Mouse (Mus musculus) intestine, postnatal 0 days (tissue): Measurements from ENCODE around the gene Gmds. TPM values are rescaled to one million over a fixed set of nuclear protein-coding genes. Genes with fewer than 3 reads are reported as not detected.

Source experiments
- ATAC-seq: fragments of 200-750 bp; cut with Nextera tagmentation; 2 replicates; pipeline ENCODE4 v1.8.0; 2017; ENCODE audit warnings: mild to moderate bottlenecking, moderate TSS enrichment, moderate library complexity
- H3K27ac ChIP-seq: fragments of 300-500 bp; sonication (generic); 2 replicates; pipeline ENCODE4 v1.5.1; 2014; ENCODE audit warnings: mild to moderate bottlenecking, low read depth, low read length, moderate library complexity
- H3K27me3 ChIP-seq: fragments of 300-500 bp; sonication (generic); replicated peaks from 2 replicates; pipeline ENCODE4 v1.6.1; 2014; ENCODE audit warnings: low read length, mixed read lengths; ENCODE audit not compliant: control insufficient read depth, insufficient read depth
- H3K36me3 ChIP-seq: fragments of 300-500 bp; sonication (generic); 2 replicates; pipeline ENCODE4 v1.6.1; 2014; ENCODE audit warnings: mild to moderate bottlenecking, moderate library complexity; ENCODE audit not compliant: control insufficient read depth, insufficient read depth
- H3K4me1 ChIP-seq: fragments of 300-500 bp; sonication (generic); replicated peaks from 2 replicates; pipeline ENCODE4 v1.6.1; 2014; ENCODE audit warnings: antibody characterized with exemption, low read length, mixed read lengths; ENCODE audit not compliant: control insufficient read depth, insufficient read depth
- H3K4me2 ChIP-seq: fragments of 300-500 bp; sonication (generic); replicated peaks from 2 replicates; pipeline ENCODE4 v1.6.1; 2014; ENCODE audit warnings: low read depth, mild to moderate bottlenecking, moderate library complexity
- H3K4me3 ChIP-seq: fragments of 300-500 bp; sonication (generic); 2 replicates; pipeline ENCODE4 v1.5.1; 2014; ENCODE audit warnings: low read depth, low read length
- H3K9ac ChIP-seq: fragments of 300-500 bp; sonication (generic); 2 replicates; pipeline ENCODE4 v1.6.1; 2014; ENCODE audit warnings: mild to moderate bottlenecking, low read depth, low read length
- H3K9me3 ChIP-seq: fragments of 300-500 bp; sonication (generic); 2 replicates; pipeline ENCODE4 v1.6.1; 2016; ENCODE audit warnings: mixed run types; ENCODE audit not compliant: control insufficient read depth
- CTCF ChIP-seq: sonication (generic); IDR thresholded peaks from 2 replicates; pipeline ENCODE4 v1.5.1; 2016; ENCODE audit warnings: low read depth, mild to moderate bottlenecking, control low read depth, antibody characterized with exemption, moderate library complexity
- WGBS: fragments of 180-500 bp; shearing (Covaris S2); extraction: QIAGEN DNeasy Blood & Tissue Kit; methylation state at CpG from one replicate; pipeline ENCODE4 v1.1.7; 2014; 5-methylcytosine and 5-hydroxymethylcytosine counted together
- polyA plus RNA-seq: library from polyadenylated mRNA; unstranded; fragments of >200 nt; fragmentation: Nextera tagmentation; extraction: Ambion mirVana; gene quantifications from 2 replicates; pipeline ENCODE4 v1.2.1, GENCODE M21; 2015

Gmds gene
- polyA plus RNA-seq, 1 experiment from 2014 or later, result 126 TPM

GRCm38 (mm10) chr13:32034799-32035448 lies 303.6 kb downstream of the Gmds start:
- H3K4me2 ChIP-seq, result no peak overlapping the region
- no peaks in the 10 kb centered on the region for H3K27me3 ChIP-seq
- H3K4me1 ChIP-seq, result no peaks in the 10 kb centered on the region
- no peaks in the 10 kb centered on the region for H3K36me3 ChIP-seq
- no peak for ATAC-seq
- H3K9ac ChIP-seq, result no peak overlapping the region
- no peak overlapping the region for H3K27ac ChIP-seq
- TF ChIP-seq CTCF, result no peak
- H3K4me3 ChIP-seq, result no peak overlapping the region
- WGBS, result 73% methylated on average over 6 of the region's 6 CpGs
- no peaks in the 10 kb centered on the region for H3K9me3 ChIP-seq

DNA sequence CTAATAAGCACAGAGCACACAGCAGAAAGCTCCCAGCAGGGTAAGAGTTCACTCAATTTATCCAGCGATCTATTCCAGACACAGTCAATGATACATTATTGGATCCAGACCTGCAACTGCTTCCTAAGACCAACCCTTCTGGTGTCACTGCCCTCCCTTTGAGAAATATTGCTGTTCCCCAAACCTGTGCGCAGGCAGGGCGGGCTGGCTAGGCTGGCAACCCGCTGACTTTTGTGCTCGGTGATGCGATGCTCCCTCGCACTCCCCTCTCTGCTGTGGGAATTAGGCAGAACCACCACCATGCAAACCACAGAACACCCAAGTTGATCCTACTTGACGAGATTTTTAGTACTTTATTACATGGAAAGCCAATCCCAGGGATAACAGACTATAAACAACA lies 304.4 kb downstream of the Gmds start:
- H3K27me3 ChIP-seq, result no peaks in the 10 kb centered on the region
- H3K4me3 ChIP-seq, result no peak overlapping the region
- no peak overlapping the region for H3K27ac ChIP-seq
- H3K4me1 ChIP-seq, result no peaks in the 10 kb centered on the region
- no peak overlapping the region for H3K4me2 ChIP-seq
- H3K9me3 ChIP-seq, result no peaks in the 10 kb centered on the region
- ATAC-seq, result no peak
- H3K36me3 ChIP-seq, result no peaks in the 10 kb centered on the region
- 72% methylated on average over 8 of the region's 8 CpGs for WGBS
- TF ChIP-seq CTCF, result no peak
- H3K9ac ChIP-seq, result no peak overlapping the region

DNA sequence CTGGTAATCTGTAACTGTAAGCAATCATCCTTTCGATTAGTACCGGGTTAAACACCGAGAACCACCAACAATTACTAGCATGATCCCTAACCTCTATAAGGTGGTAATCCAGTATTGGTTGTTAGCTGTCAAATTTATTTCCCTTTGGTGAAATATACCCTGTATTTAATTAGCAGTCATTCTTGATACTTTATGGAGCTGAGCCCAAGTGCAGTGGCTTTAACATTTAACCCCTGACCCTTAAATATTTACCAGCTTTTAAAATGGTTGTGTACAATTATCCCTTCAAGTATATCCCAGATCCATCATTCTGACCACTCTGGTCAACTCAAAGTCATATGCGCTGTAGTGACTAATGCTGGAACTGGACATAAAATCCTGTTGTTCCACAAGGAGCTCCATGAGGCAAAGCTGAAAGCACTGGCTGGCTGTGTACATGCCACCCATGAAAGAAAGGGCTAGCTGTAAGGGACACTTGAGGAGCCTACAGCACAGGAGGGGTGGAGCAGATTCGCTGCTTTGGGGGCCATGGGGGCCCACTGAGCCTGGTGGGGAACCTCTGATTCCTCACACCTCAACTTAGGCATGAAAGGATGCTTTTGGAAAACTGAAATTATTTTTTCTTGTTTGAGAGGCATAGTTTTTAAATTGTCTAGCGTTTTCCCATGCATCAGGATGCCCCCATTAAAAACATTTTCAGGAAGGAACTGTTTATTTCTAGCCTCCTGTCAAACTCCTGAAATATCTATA lies 312.1 kb downstream of the Gmds start:
- no peak overlapping the region for H3K9ac ChIP-seq
- no peak for TF ChIP-seq CTCF
- no peak overlapping the region for H3K27ac ChIP-seq
- H3K9me3 ChIP-seq, result no peaks in the 10 kb centered on the region
- no peak overlapping the region for H3K4me3 ChIP-seq
- no peaks in the 10 kb centered on the region for H3K27me3 ChIP-seq
- no peaks in the 10 kb centered on the region; the same call in 1 of the 2 replicates for H3K4me1 ChIP-seq
- H3K36me3 ChIP-seq, result no peaks in the 10 kb centered on the region
- H3K4me2 ChIP-seq, result no peak overlapping the region
- 70% methylated on average over 6 of the region's 6 CpGs for WGBS
- ATAC-seq, result no peak

GRCm38 (mm10) chr13:32024822-32025221 lies 313.7 kb downstream of the Gmds start:
- Histone ChIP-seq H3K36me3 (no peaks in the 10 kb centered on the region), H3K9ac (no peak overlapping the region), H3K9me3 (no peaks in the 10 kb centered on the region), H3K4me3 (no peak overlapping the region), H3K27ac (no peak overlapping the region), H3K4me2 (no peak overlapping the region), H3K27me3 (no peaks in the 10 kb centered on the region), H3K4me1 (no peaks in the 10 kb centered on the region; the same call in 1 of the 2 replicates)
- no peak for ATAC-seq
- TF ChIP-seq CTCF, result no peak

GRCm38 (mm10) chr13:32020455-32021249 lies 317.9 kb downstream of the Gmds start:
- 80% methylated on average over 6 of the region's 6 CpGs for WGBS
- ATAC-seq, result no peak

GRCm38 (mm10) chr13:32019256-32019620 lies 319.3 kb downstream of the Gmds start:
- Histone ChIP-seq H3K4me3 (no peak overlapping the region), H3K4me1 (no peaks in the 10 kb centered on the region), H3K27me3 (no peaks in the 10 kb centered on the region), H3K27ac (no peak overlapping the region), H3K9me3 (no peaks in the 10 kb centered on the region), H3K36me3 (no peaks in the 10 kb centered on the region), H3K4me2 (no peak overlapping the region), H3K9ac (no peak overlapping the region)
- no peak for TF ChIP-seq CTCF
- ATAC-seq, result no peak

More at GRCm38 (mm10) chr13:32020455-32021249, 317.9 kb downstream of the Gmds start:
- Histone ChIP-seq H3K4me2 (no peak overlapping the region), H3K9ac (no peak overlapping the region), H3K9me3 (no peaks in the 10 kb centered on the region), H3K27me3 (no peaks in the 10 kb centered on the region), H3K4me3 (no peak overlapping the region), H3K4me1 (no peaks in the 10 kb centered on the region), H3K27ac (no peak overlapping the region), H3K36me3 (no peaks in the 10 kb centered on the region)
- TF ChIP-seq CTCF, result no peak
